Mouse (Mus musculus): ENCODE data around the gene Stab1. TPM values are rescaled to one million over a fixed set of nuclear protein-coding genes. Genes with fewer than 3 reads are reported as not detected.

Gene Stab1
- total RNA-seq (2014; rRNA removed) (25.5 and 31.4 TPM in 2 replicates), polyA plus RNA-seq (2015; fragmentation: Nextera tagmentation; extraction: Ambion mirVana) (9.0 and 11.7 TPM in 2 replicates)

GRCm38 (mm10) chr14:31168425-31168824 lies at the start of gene Stab1:
Stab1 (minus strand) TSS chr14:31168641.
- Histone ChIP-seq H3K27me3 (ENCODE audit: insufficient read depth, low read length) (no peaks in the 10 kb centered on the region), H3K9me3 (ENCODE audit: low read length) (no peaks in the 10 kb centered on the region), H3K36me3 (ENCODE audit: insufficient read depth, low read length) (peaks cover 31% of the 10 kb centered on the region), H3K9ac (replicated peaks; ENCODE audit: low read length, poor library complexity, severe bottlenecking) (no peak within 1 kb of the TSS), H3K4me2 (ENCODE audit: low read depth, low read length, poor library complexity, severe bottlenecking) (no peak within 1 kb of the TSS), H3K27ac (ENCODE audit: low read depth, low read length) (no peak within 1 kb of the TSS), H3K4me3 (ENCODE audit: low read depth, low read length) (no peak within 1 kb of the TSS), H3K4me1 (ENCODE audit: insufficient read depth, low read length) (no peaks in the 10 kb centered on the region; the same call in 1 of the 2 replicates)
- no peak for ATAC-seq (ENCODE audit: low FRiP score)
- 52% methylated on average over 10 of the region's 10 CpGs for WGBS
- no peak for DNase-seq (ENCODE audit: low spot score)
- no peak for TF ChIP-seq CTCF (IDR thresholded peaks at IDR 0.05)

GRCm38 (mm10) chr14:31217666-31218065 lies 49.2 kb upstream of the Stab1 start, which contains the start of gene Sema3g:
Sema3g (plus strand) TSS chr14:31217860.
- no peak within 1 kb of the TSS; the same call in 1 of the 2 replicates for H3K9ac ChIP-seq (replicated peaks; ENCODE audit: low read length, poor library complexity, severe bottlenecking)
- no peak within 1 kb of the TSS for H3K27ac ChIP-seq (ENCODE audit: low read depth, low read length)
- peak; percentile 72 for TF ChIP-seq CTCF (IDR thresholded peaks at IDR 0.05)
- no peaks in the 10 kb centered on the region for H3K9me3 ChIP-seq (ENCODE audit: low read length)
- DNase-seq (ENCODE audit: low spot score): peak; percentile 63
- no peaks in the 10 kb centered on the region for H3K27me3 ChIP-seq (ENCODE audit: insufficient read depth, low read length)
- H3K4me3 ChIP-seq (ENCODE audit: low read depth, low read length): no peak within 1 kb of the TSS
- WGBS: 13% methylated on average over 11 of the region's 11 CpGs
- no peaks in the 10 kb centered on the region for H3K4me1 ChIP-seq (ENCODE audit: insufficient read depth, low read length)
- H3K36me3 ChIP-seq (ENCODE audit: insufficient read depth, low read length): no peaks in the 10 kb centered on the region
- H3K4me2 ChIP-seq (ENCODE audit: low read depth, low read length, poor library complexity, severe bottlenecking): no peak within 1 kb of the TSS
- peak; percentile 45 for ATAC-seq (ENCODE audit: low FRiP score)

GRCm38 (mm10) chr14:31216846-31217245 lies 48.4 kb upstream of the Stab1 start, which contains the start of gene Nisch:
Nisch (minus strand) TSS chr14:31216946.
- Histone ChIP-seq H3K9ac (replicated peaks; ENCODE audit: low read length, poor library complexity, severe bottlenecking) (no peak within 1 kb of the TSS), H3K4me2 (ENCODE audit: low read depth, low read length, poor library complexity, severe bottlenecking) (no peak within 1 kb of the TSS)

GRCm38 (mm10) chr14:31215157-31216002 lies 46.9 kb upstream of the Stab1 start:
- WGBS: 26% methylated on average over 15 of the region's 15 CpGs
- Histone ChIP-seq H3K9me3 (ENCODE audit: low read length) (no peaks in the 10 kb centered on the region), H3K27ac (ENCODE audit: low read depth, low read length) (no peak overlapping the region), H3K36me3 (ENCODE audit: insufficient read depth, low read length) (no peaks in the 10 kb centered on the region), H3K27me3 (ENCODE audit: insufficient read depth, low read length) (no peaks in the 10 kb centered on the region), H3K9ac (replicated peaks; ENCODE audit: low read length, poor library complexity, severe bottlenecking) (no peak overlapping the region), H3K4me1 (ENCODE audit: insufficient read depth, low read length) (no peaks in the 10 kb centered on the region), H3K4me3 (ENCODE audit: low read depth, low read length) (no peak overlapping the region), H3K4me2 (ENCODE audit: low read depth, low read length, poor library complexity, severe bottlenecking) (no peak overlapping the region)
- DNase-seq (ENCODE audit: low spot score): peak; percentile 82
- peak; percentile 94 for TF ChIP-seq CTCF (IDR thresholded peaks at IDR 0.05)
- peak; percentile 73 for ATAC-seq (ENCODE audit: low FRiP score)

More at GRCm38 (mm10) chr14:31216846-31217245, 48.4 kb upstream of the Stab1 start, which contains the start of gene Nisch:
- no peaks in the 10 kb centered on the region for H3K36me3 ChIP-seq (ENCODE audit: insufficient read depth, low read length)
- no peak for TF ChIP-seq CTCF (IDR thresholded peaks at IDR 0.05)
- H3K27me3 ChIP-seq (ENCODE audit: insufficient read depth, low read length): no peaks in the 10 kb centered on the region
- H3K4me1 ChIP-seq (ENCODE audit: insufficient read depth, low read length): no peaks in the 10 kb centered on the region
- H3K27ac ChIP-seq (ENCODE audit: low read depth, low read length): no peak within 1 kb of the TSS
- ATAC-seq (ENCODE audit: low FRiP score): no peak
- 63% methylated on average over 2 of the region's 2 CpGs for WGBS
- no peaks in the 10 kb centered on the region for H3K9me3 ChIP-seq (ENCODE audit: low read length)
- H3K4me3 ChIP-seq (ENCODE audit: low read depth, low read length): no peak within 1 kb of the TSS
- DNase-seq (ENCODE audit: low spot score): no peak

GRCm38 (mm10) chr14:31214684-31215083 lies 46.2 kb upstream of the Stab1 start:
- no peak overlapping the region for H3K27ac ChIP-seq (ENCODE audit: low read depth, low read length)
- no peak overlapping the region for H3K4me2 ChIP-seq (ENCODE audit: low read depth, low read length, poor library complexity, severe bottlenecking)
- TF ChIP-seq CTCF (IDR thresholded peaks at IDR 0.05): no peak
- no peak; the same call in 1 of the 2 replicates for ATAC-seq (ENCODE audit: low FRiP score)
- no peak overlapping the region for H3K4me3 ChIP-seq (ENCODE audit: low read depth, low read length)
- no peaks in the 10 kb centered on the region for H3K36me3 ChIP-seq (ENCODE audit: insufficient read depth, low read length)
- no peaks in the 10 kb centered on the region for H3K4me1 ChIP-seq (ENCODE audit: insufficient read depth, low read length)
- H3K9ac ChIP-seq (replicated peaks; ENCODE audit: low read length, poor library complexity, severe bottlenecking): no peak overlapping the region
- 94% methylated on average over 3 of the region's 3 CpGs for WGBS
- no peaks in the 10 kb centered on the region for H3K27me3 ChIP-seq (ENCODE audit: insufficient read depth, low read length)
- H3K9me3 ChIP-seq (ENCODE audit: low read length): no peaks in the 10 kb centered on the region
- no peak for DNase-seq (ENCODE audit: low spot score)

GRCm38 (mm10) chr14:31213868-31214267 lies 45.4 kb upstream of the Stab1 start:
- WGBS: 70% methylated on average over 8 of the region's 8 CpGs
- no peaks in the 10 kb centered on the region for H3K36me3 ChIP-seq (ENCODE audit: insufficient read depth, low read length)
- ATAC-seq (ENCODE audit: low FRiP score): no peak

More at GRCm38 (mm10) chr14:31213868-31214267, 45.4 kb upstream of the Stab1 start:
- Histone ChIP-seq H3K27ac (ENCODE audit: low read depth, low read length) (no peak overlapping the region), H3K4me2 (ENCODE audit: low read depth, low read length, poor library complexity, severe bottlenecking) (no peak overlapping the region), H3K4me1 (ENCODE audit: insufficient read depth, low read length) (no peaks in the 10 kb centered on the region), H3K9ac (replicated peaks; ENCODE audit: low read length, poor library complexity, severe bottlenecking) (no peak overlapping the region), H3K27me3 (ENCODE audit: insufficient read depth, low read length) (no peaks in the 10 kb centered on the region), H3K9me3 (ENCODE audit: low read length) (no peaks in the 10 kb centered on the region), H3K4me3 (ENCODE audit: low read depth, low read length) (no peak overlapping the region)
- TF ChIP-seq CTCF (IDR thresholded peaks at IDR 0.05): no peak
- no peak for DNase-seq (ENCODE audit: low spot score)

All from midbrain, postnatal 0 days (tissue).